Mouse (Mus musculus): ENCODE data around the gene Creb3. TPM values are rescaled to one million over a fixed set of nuclear protein-coding genes. Genes with fewer than 3 reads are reported as not detected.

Creb3 gene
- polyA plus RNA-seq, 1 experiment from 2014 or later, result 114 TPM

DNA sequence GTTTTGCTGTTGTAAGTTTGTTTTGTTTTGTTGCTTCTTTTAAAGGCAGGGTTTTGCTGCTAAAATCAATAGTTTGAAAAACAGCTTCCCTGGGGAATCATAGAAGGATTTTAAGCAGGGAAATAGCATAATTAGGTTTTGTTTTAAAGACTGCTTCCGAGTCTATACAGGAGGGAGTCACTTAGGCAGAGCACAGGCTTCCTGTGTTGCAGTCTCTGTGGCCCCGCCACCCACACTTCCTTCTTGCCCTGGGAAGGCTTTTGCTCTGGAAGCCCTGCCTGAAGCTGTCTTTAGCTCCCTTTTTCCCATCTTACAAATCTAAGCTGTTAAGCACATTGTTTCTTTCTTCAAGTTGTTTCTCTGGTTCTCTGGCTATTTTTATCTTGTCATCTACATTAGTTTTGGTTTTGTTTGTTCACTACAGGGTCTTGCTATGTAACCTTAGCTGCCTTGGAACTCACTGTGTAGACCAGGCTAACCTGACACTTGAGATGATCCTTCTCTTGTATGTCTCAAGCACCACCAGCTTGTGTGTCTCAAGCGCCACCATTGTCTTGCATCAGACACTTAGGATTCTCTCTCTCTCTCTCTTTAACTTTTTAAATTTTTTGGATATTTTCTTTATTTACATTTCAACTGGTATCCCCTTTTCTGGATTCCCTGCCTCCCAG, 51.1 kb downstream of the Creb3 start:
- TF ChIP-seq CTCF (IDR thresholded peaks at IDR 0.05; ENCODE audit: low read depth), result no peak
- no peaks in the 10 kb centered on the region for H3K36me3 ChIP-seq (ENCODE audit: control insufficient read depth, insufficient read depth)
- 50% methylated on average over 3 of the region's 3 CpGs for WGBS
- H3K4me3 ChIP-seq (ENCODE audit: low read depth, low read length), result no peak overlapping the region
- H3K4me1 ChIP-seq (replicated peaks; ENCODE audit: control insufficient read depth, insufficient read depth, low read length), result no peaks in the 10 kb centered on the region
- no peak overlapping the region for H3K4me2 ChIP-seq (replicated peaks; ENCODE audit: low read depth)
- H3K27ac ChIP-seq (ENCODE audit: low read depth, low read length), result no peak overlapping the region
- no peaks in the 10 kb centered on the region for H3K9me3 ChIP-seq (ENCODE audit: control insufficient read depth)
- no peak for ATAC-seq
- no peak overlapping the region for H3K9ac ChIP-seq (ENCODE audit: low read depth, low read length)
- no peaks in the 10 kb centered on the region for H3K27me3 ChIP-seq (replicated peaks; ENCODE audit: control insufficient read depth, insufficient read depth, low read length)

Other genes with a start within 250 kb of the Creb3 start
- gene Rusc2, start 180.4 kb upstream of the Creb3 start, polyA plus RNA-seq (2015; fragmentation: Nextera tagmentation; extraction: Ambion mirVana), result 11.9 and 12.1 TPM in 2 replicates
- 0.16 TPM in 1 of 2 replicates, not detected in the other for gene Fam166b, start 133.2 kb upstream of the Creb3 start, polyA plus RNA-seq (2015; fragmentation: Nextera tagmentation; extraction: Ambion mirVana)
- gene Tesk1, start 120.4 kb upstream of the Creb3 start, polyA plus RNA-seq (2015; fragmentation: Nextera tagmentation; extraction: Ambion mirVana), result 4.6 and 4.7 TPM in 2 replicates
- 3.2 and 3.7 TPM in 2 replicates for gene Cd72, start 107.7 kb upstream of the Creb3 start, polyA plus RNA-seq (2015; fragmentation: Nextera tagmentation; extraction: Ambion mirVana)
- not detected in 2 replicates for gene Sit1, start 78.6 kb upstream of the Creb3 start, polyA plus RNA-seq (2015; fragmentation: Nextera tagmentation; extraction: Ambion mirVana)
- gene Ccdc107, start 69.4 kb upstream of the Creb3 start, polyA plus RNA-seq (2015; fragmentation: Nextera tagmentation; extraction: Ambion mirVana), result 79.8 and 83.1 TPM in 2 replicates
- 10.3 and 12.3 TPM in 2 replicates for gene Arhgef39, start 62.6 kb upstream of the Creb3 start, polyA plus RNA-seq (2015; fragmentation: Nextera tagmentation; extraction: Ambion mirVana)
- gene Car9, start 55.4 kb upstream of the Creb3 start, polyA plus RNA-seq (2015; fragmentation: Nextera tagmentation; extraction: Ambion mirVana), result 4.8 and 5.4 TPM in 2 replicates
- gene Tpm2, start 38.6 kb upstream of the Creb3 start, polyA plus RNA-seq (2015; fragmentation: Nextera tagmentation; extraction: Ambion mirVana), result 928 and 1,046 TPM in 2 replicates
- gene Tln1, start 359 bp downstream of the Creb3 start, polyA plus RNA-seq (2015; fragmentation: Nextera tagmentation; extraction: Ambion mirVana), result 41.6 and 47.7 TPM in 2 replicates
- 11.3 and 13.0 TPM in 2 replicates for gene Rgp1, start 16.4 kb downstream of the Creb3 start, polyA plus RNA-seq (2015; fragmentation: Nextera tagmentation; extraction: Ambion mirVana)
- 5.2 and 5.3 TPM in 2 replicates for gene Gba2, start 16.5 kb downstream of the Creb3 start, polyA plus RNA-seq (2015; fragmentation: Nextera tagmentation; extraction: Ambion mirVana)
- gene Msmp, start 22.2 kb downstream of the Creb3 start, polyA plus RNA-seq (2015; fragmentation: Nextera tagmentation; extraction: Ambion mirVana), result not detected in 2 replicates
- 3.5 and 4.1 TPM in 2 replicates for gene Npr2, start 69.6 kb downstream of the Creb3 start, polyA plus RNA-seq (2015; fragmentation: Nextera tagmentation; extraction: Ambion mirVana)
- gene Spag8, start 91.3 kb downstream of the Creb3 start, polyA plus RNA-seq (2015; fragmentation: Nextera tagmentation; extraction: Ambion mirVana), result 0.08 and 0.22 TPM in 2 replicates
- 270 and 305 TPM in 2 replicates for gene Hint2, start 94.1 kb downstream of the Creb3 start, polyA plus RNA-seq (2015; fragmentation: Nextera tagmentation; extraction: Ambion mirVana)
- 1.6 and 1.9 TPM in 2 replicates for gene Tmem8b, start 106.6 kb downstream of the Creb3 start, polyA plus RNA-seq (2015; fragmentation: Nextera tagmentation; extraction: Ambion mirVana)
- gene Fam221b, start 106.8 kb downstream of the Creb3 start, polyA plus RNA-seq (2015; fragmentation: Nextera tagmentation; extraction: Ambion mirVana), result 6.0 and 6.7 TPM in 2 replicates
- not detected in 2 replicates for gene Olfr70, start 138.5 kb downstream of the Creb3 start, polyA plus RNA-seq (2015; fragmentation: Nextera tagmentation; extraction: Ambion mirVana)
- not detected in 2 replicates for gene Olfr71, start 147.9 kb downstream of the Creb3 start, polyA plus RNA-seq (2015; fragmentation: Nextera tagmentation; extraction: Ambion mirVana)
- 1.6 and 2.1 TPM in 2 replicates for gene Hrct1, start 164.9 kb downstream of the Creb3 start, polyA plus RNA-seq (2015; fragmentation: Nextera tagmentation; extraction: Ambion mirVana)
- 0.47 and 0.51 TPM in 2 replicates for gene Spaar, start 167.7 kb downstream of the Creb3 start, polyA plus RNA-seq (2015; fragmentation: Nextera tagmentation; extraction: Ambion mirVana)
- gene Olfr159, start 208.7 kb downstream of the Creb3 start, polyA plus RNA-seq (2015; fragmentation: Nextera tagmentation; extraction: Ambion mirVana), result not detected in 2 replicates

Data from intestine, postnatal 0 days (tissue).